In genomic region chr5:124192251-124192710, GRCm38 (mm10) we compare ENCODE assay signal across 12 mouse cellular contexts. TPM values are rescaled to one million over a fixed set of nuclear protein-coding genes. Genes with fewer than 3 reads are reported as not detected.
DNase-seq lines count a peak whose midpoint lies in the region; ATAC-seq lines count a peak whose summit lies in the region.
"Had no signal": no experiment of that assay in that cellular context is flagged by ENCODE, and none has a peak within 500 bp of the region (broad histone marks: within the 10 kb centered on the region; RNA-seq: fewer than 3 reads in every experiment).

No protein-coding gene starts in this region.

- ATAC-seq in heart, embryonic 11.5 days (replicated peaks; ENCODE audit: insufficient number of reproducible peaks, low FRiP score, low TSS enrichment), result no peak
- no peak for ATAC-seq in midbrain, embryonic 13.5 days
- no peak for ATAC-seq in midbrain, embryonic 11.5 days (ENCODE audit: low FRiP score)
- ATAC-seq in heart, embryonic 15.5 days (replicated peaks; ENCODE audit: insufficient number of reproducible peaks, insufficient read depth, low FRiP score, low read depth), result no peak

- intact Hi-C loops in heart, postnatal 14 days (cut with DNase I), result no loop called here

- H3K4me2 ChIP-seq in heart, embryonic 11.5 days, result no peak overlapping the region
- no peak overlapping the region for H3K4me2 ChIP-seq in midbrain, embryonic 13.5 days (replicated peaks)
- no peak overlapping the region for H3K4me2 ChIP-seq in midbrain, embryonic 11.5 days
- H3K4me2 ChIP-seq in heart, embryonic 15.5 days, result peak overlapping the region; percentile 36
- H3K4me2 ChIP-seq: embryonic facial prominence, embryonic 13.5 days; limb, embryonic 12.5 days; lung, embryonic 15.5 days had no signal

- H3K4me1 ChIP-seq in heart, embryonic 11.5 days (ENCODE audit: control insufficient read depth, insufficient read depth, low read length), result peaks cover 66% of the 10 kb centered on the region
- H3K4me1 ChIP-seq in midbrain, embryonic 13.5 days (replicated peaks), result peaks cover 59% of the 10 kb centered on the region
- H3K4me1 ChIP-seq in midbrain, embryonic 11.5 days (ENCODE audit: control insufficient read depth, insufficient read depth, low read length), result peaks cover 21% of the 10 kb centered on the region
- peaks cover 96% of the 10 kb centered on the region for H3K4me1 ChIP-seq in heart, embryonic 15.5 days (replicated peaks)

- H3K9me3 ChIP-seq in heart, embryonic 11.5 days (replicated peaks; ENCODE audit: control insufficient read depth, low read length), result no peaks in the 10 kb centered on the region
- no peaks in the 10 kb centered on the region for H3K9me3 ChIP-seq in midbrain, embryonic 13.5 days
- H3K9me3 ChIP-seq in midbrain, embryonic 11.5 days (ENCODE audit: control insufficient read depth, low read length), result no peaks in the 10 kb centered on the region
- H3K9me3 ChIP-seq in heart, embryonic 15.5 days (replicated peaks), result no peaks in the 10 kb centered on the region
- H3K9me3 ChIP-seq: embryonic facial prominence, embryonic 13.5 days; limb, embryonic 12.5 days; lung, embryonic 15.5 days had no signal

- H3K4me3 ChIP-seq in heart, embryonic 11.5 days (ENCODE audit: low read depth, low read length), result no peak overlapping the region
- H3K4me3 ChIP-seq in midbrain, embryonic 13.5 days (replicated peaks), result no peak overlapping the region
- H3K4me3 ChIP-seq in midbrain, embryonic 11.5 days (ENCODE audit: low read depth, low read length), result no peak overlapping the region
- no peak overlapping the region for H3K4me3 ChIP-seq in heart, embryonic 15.5 days
- H3K4me3 ChIP-seq: embryonic facial prominence, embryonic 13.5 days; limb, embryonic 12.5 days; lung, embryonic 15.5 days had no signal

- whole genome bisulfite sequencing in heart, embryonic 11.5 days (ENCODE audit: insufficient replicate concordance), result 56% methylated on average over 7 of the region's 7 CpGs
- WGBS in midbrain, embryonic 13.5 days, result 90% methylated on average over 7 of the region's 7 CpGs
- 91% methylated on average over 7 of the region's 7 CpGs for WGBS in midbrain, embryonic 11.5 days
- WGBS in heart, embryonic 15.5 days, result 51% methylated on average over 7 of the region's 7 CpGs

- DNase-seq in heart, postnatal 14 days, result no peak
- no peak for DNase-seq in midbrain, embryonic 11.5 days (ENCODE audit: low spot score, missing footprints)
- DNase-seq in naive thymus-derived CD4-positive, alpha-beta T cell, adult 2 months (ENCODE audit: low read depth), result peak; percentile 56
- DNase-seq in spleen, adult 18-20 months, result no peak
- DNase-seq: cerebellum, adult 9-10 months; kidney, adult 11 months had no signal

- peak overlapping the region; percentile 36 for H3K27ac ChIP-seq in heart, embryonic 11.5 days (ENCODE audit: low read depth, low read length)
- H3K27ac ChIP-seq in midbrain, embryonic 13.5 days, result peak overlapping the region; percentile 70; the same call in 1 of the 2 replicates
- H3K27ac ChIP-seq in midbrain, embryonic 11.5 days (ENCODE audit: low read depth, low read length), result no peak overlapping the region
- peak overlapping the region; percentile 82 for H3K27ac ChIP-seq in heart, embryonic 15.5 days
- H3K27ac ChIP-seq: embryonic facial prominence, embryonic 13.5 days; limb, embryonic 12.5 days; lung, embryonic 15.5 days had no signal

- peak overlapping the region; percentile 30; the same call in 1 of the 2 replicates for H3K9ac ChIP-seq in heart, embryonic 11.5 days (ENCODE audit: low read depth, low read length)
- H3K9ac ChIP-seq in midbrain, embryonic 13.5 days (replicated peaks), result peak overlapping the region; percentile 54; the same call in 1 of the 2 replicates
- no peak overlapping the region for H3K9ac ChIP-seq in midbrain, embryonic 11.5 days (ENCODE audit: low read length)
- H3K9ac ChIP-seq in heart, embryonic 15.5 days, result peak overlapping the region; percentile 38; the same call in 1 of the 2 replicates
- H3K9ac ChIP-seq: embryonic facial prominence, embryonic 13.5 days; limb, embryonic 12.5 days; lung, embryonic 15.5 days had no signal

- no peaks in the 10 kb centered on the region; the same call in 1 of the 2 replicates for H3K27me3 ChIP-seq in heart, embryonic 11.5 days (ENCODE audit: control insufficient read depth, insufficient read depth, low read length)
- no peaks in the 10 kb centered on the region for H3K27me3 ChIP-seq in midbrain, embryonic 13.5 days
- no peaks in the 10 kb centered on the region for H3K27me3 ChIP-seq in midbrain, embryonic 11.5 days (ENCODE audit: control insufficient read depth, insufficient read depth, low read length)
- no peaks in the 10 kb centered on the region for H3K27me3 ChIP-seq in heart, embryonic 15.5 days
- H3K27me3 ChIP-seq: embryonic facial prominence, embryonic 13.5 days; lung, embryonic 15.5 days had no signal

- H3K36me3 ChIP-seq in heart, embryonic 11.5 days (ENCODE audit: control insufficient read depth, insufficient read depth, low read length), result no peaks in the 10 kb centered on the region
- no peaks in the 10 kb centered on the region for H3K36me3 ChIP-seq in midbrain, embryonic 13.5 days
- no peaks in the 10 kb centered on the region for H3K36me3 ChIP-seq in midbrain, embryonic 11.5 days (ENCODE audit: control insufficient read depth, insufficient read depth, low read length)
- no peaks in the 10 kb centered on the region for H3K36me3 ChIP-seq in heart, embryonic 15.5 days
- H3K36me3 ChIP-seq: embryonic facial prominence, embryonic 13.5 days; limb, embryonic 12.5 days; lung, embryonic 15.5 days had no signal

RNA-seq across cellular contexts. Expression of gene Pitpnm2, which starts 57.3 kb away (rescaled TPM):
- polyA plus RNA-seq in heart, embryonic 11.5 days (2014; fragmentation: Nextera tagmentation; extraction: Ambion mirVana), result 7.0 and 7.8 TPM in 2 replicates
- 10 to 100 TPM; 47.9 to 52.4 TPM for total RNA-seq in heart, postnatal 14 days (2021)
- polyA plus RNA-seq in midbrain, embryonic 13.5 days (2015; fragmentation: Nextera tagmentation; extraction: Ambion mirVana), result 6.6 and 7.7 TPM in 2 replicates
- polyA plus RNA-seq in midbrain, embryonic 11.5 days (2014; fragmentation: Nextera tagmentation; extraction: Ambion mirVana), result 4.6 and 5.0 TPM in 2 replicates
- 4.9 and 7.9 TPM in 2 replicates for polyA plus RNA-seq in heart, embryonic 15.5 days (2015; fragmentation: Nextera tagmentation; extraction: Ambion mirVana)
